Comparison of ENCODE assay signal across 8 mouse cellular contexts in genomic region chr9:94536261-94536905, GRCm38 (mm10). TPM values are rescaled to one million over a fixed set of nuclear protein-coding genes. Genes with fewer than 3 reads are reported as not detected.
DNase-seq lines count a peak whose midpoint lies in the region; ATAC-seq and TF ChIP-seq lines count a peak whose summit lies in the region.

No protein-coding gene starts in this region.

- peak overlapping the region; percentile 63 for H3K4me3 ChIP-seq in kidney, adult 2 months (ENCODE audit: insufficient read depth, low read depth, low read length)
- H3K4me3 ChIP-seq in hindbrain, embryonic 10.5 days: peak overlapping the region; percentile 86
- H3K4me3 ChIP-seq in midbrain, embryonic 13.5 days (replicated peaks): peak overlapping the region; percentile 78

- no peak for TF ChIP-seq POLR2A in kidney, adult 2 months (IDR thresholded peaks at IDR 0.05; ENCODE audit: low read depth, low read length)

- 6% methylated on average over 15 of the region's 15 CpGs for WGBS in kidney, adult 2 months
- WGBS in hindbrain, embryonic 10.5 days: 2% methylated on average over 15 of the region's 15 CpGs
- WGBS in midbrain, embryonic 13.5 days: 2% methylated on average over 15 of the region's 15 CpGs

- peak; percentile 16 for DNase-seq in kidney, adult 2 months
- DNase-seq in kidney, adult 8-10 months: no peak
- DNase-seq in Muller cell, postnatal 12 days (ENCODE audit: inconsistent ontology term): peak; percentile 65
- no peak for DNase-seq in hindbrain, embryonic 10.5 days (ENCODE audit: low spot score)
- DNase-seq in layer of hippocampus, adult 9-11 months: no peak
- DNase-seq in layer of hippocampus, adult 8-10 months (ENCODE audit: low spot score in 2 of 2): no peak
- no peak for DNase-seq in layer of hippocampus, adult 9-10 months (ENCODE audit: low spot score)

- peak overlapping the region; percentile 88 for H3K9ac ChIP-seq in midbrain, embryonic 13.5 days (replicated peaks)

- no peaks in the 10 kb centered on the region for H3K27me3 ChIP-seq in kidney, adult 2 months (replicated peaks; ENCODE audit: control insufficient read depth, insufficient read depth, low read length)
- no peaks in the 10 kb centered on the region for H3K27me3 ChIP-seq in hindbrain, embryonic 10.5 days (ENCODE audit: insufficient read depth, poor library complexity, severe bottlenecking)
- H3K27me3 ChIP-seq in midbrain, embryonic 13.5 days: no peaks in the 10 kb centered on the region

- H3K9me3 ChIP-seq in hindbrain, embryonic 10.5 days: no peaks in the 10 kb centered on the region
- no peaks in the 10 kb centered on the region for H3K9me3 ChIP-seq in midbrain, embryonic 13.5 days

- H3K27ac ChIP-seq in kidney, adult 2 months (ENCODE audit: insufficient read depth, low read depth, low read length): peak overlapping the region; percentile 14; the same call in 1 of the 2 replicates
- H3K27ac ChIP-seq in hindbrain, embryonic 10.5 days: peak overlapping the region; percentile 96
- H3K27ac ChIP-seq in midbrain, embryonic 13.5 days: peak overlapping the region; percentile 95

- H3K4me2 ChIP-seq in midbrain, embryonic 13.5 days (replicated peaks): peak overlapping the region; percentile 85

- H3K36me3 ChIP-seq in kidney, adult 2 months (ENCODE audit: control insufficient read depth, insufficient read depth, low read length): no peaks in the 10 kb centered on the region
- no peaks in the 10 kb centered on the region for H3K36me3 ChIP-seq in hindbrain, embryonic 10.5 days
- no peaks in the 10 kb centered on the region for H3K36me3 ChIP-seq in midbrain, embryonic 13.5 days

- no peak for TF ChIP-seq CTCF in kidney, adult 2 months (conservative IDR thresholded peaks at IDR 0.05; ENCODE audit: insufficient read depth, insufficient read length, low read depth, low read length)

- no peak for ATAC-seq in midbrain, embryonic 13.5 days

- no peaks in the 10 kb centered on the region for H3K4me1 ChIP-seq in kidney, adult 2 months (ENCODE audit: control insufficient read depth, insufficient read depth, low read length)
- peaks cover 45% of the 10 kb centered on the region for H3K4me1 ChIP-seq in hindbrain, embryonic 10.5 days (replicated peaks)
- H3K4me1 ChIP-seq in midbrain, embryonic 13.5 days (replicated peaks): peaks cover 50% of the 10 kb centered on the region

RNA-seq across cellular contexts. Expression of gene 1190002N15Rik, which starts 1.5 kb away (rescaled TPM):
- 3.7 and 4.7 TPM in 2 replicates for polyA plus RNA-seq in kidney, adult 2 months (2012; rRNA removed)
- polyA plus RNA-seq in hindbrain, embryonic 10.5 days (2016; fragmentation: Nextera tagmentation; extraction: Ambion mirVana): 6.7 and 7.9 TPM in 2 replicates
- polyA plus RNA-seq in midbrain, embryonic 13.5 days (2015; fragmentation: Nextera tagmentation; extraction: Ambion mirVana): 5.8 and 5.9 TPM in 2 replicates
- total RNA-seq in layer of hippocampus, adult 8-10 months (2022): 10 to 100 TPM; 18.1 to 19.6 (median 18.9) TPM

Comparison
In these comparisons a context has a peak if more than half of its experiments do, and no peak if none do; other contexts are left out.
1. DNase-seq: peak in kidney, adult 2 months (single experiment) and Muller cell, postnatal 12 days (single experiment); none in kidney, adult 8-10 months (0 of 2), hindbrain, embryonic 10.5 days (single experiment), layer of hippocampus, adult 9-11 months (single experiment), layer of hippocampus, adult 8-10 months (0 of 2) and layer of hippocampus, adult 9-10 months (single experiment).
2. H3K27ac ChIP-seq: peak in every context shown above with its lines; median percentile 96 in hindbrain, embryonic 10.5 days; 95 in midbrain, embryonic 13.5 days; 14 in kidney, adult 2 months.
3. Peak in every context shown above with its lines, with median percentiles within 50 percentile points of each other: H3K4me3 ChIP-seq.